Mouse (Mus musculus) hindbrain, postnatal 0 days (tissue): ENCODE results near the gene Phactr1. TPM values are rescaled to one million over a fixed set of nuclear protein-coding genes. Genes with fewer than 3 reads are reported as not detected.
A peak's percentile ranks its signal among the peaks of the same experiment; 100 is the strongest.

Experiments
- ATAC-seq: fragments of 200-750 bp; cut with Nextera tagmentation; 2 replicates; pipeline ENCODE4 v1.8.0; 2017; ENCODE audit warnings: mild to moderate bottlenecking, moderate TSS enrichment, moderate library complexity
- DNase-seq: peaks from one replicate; pipeline ENCODE4 v3.0.0-alpha.2; 2015; ENCODE audit warnings: low spot score
- H3K27ac ChIP-seq: fragments of 300-500 bp; sonication (generic); 2 replicates; pipeline ENCODE4 v1.5.1; 2014; ENCODE audit warnings: mild to moderate bottlenecking
- H3K27me3 ChIP-seq: fragments of 300-500 bp; sonication (generic); 2 replicates; pipeline ENCODE4 v1.6.1; 2014; ENCODE audit warnings: low read length, mixed read lengths; ENCODE audit not compliant: insufficient read depth
- H3K36me3 ChIP-seq: fragments of 300-500 bp; sonication (generic); 2 replicates; pipeline ENCODE4 v1.6.1; 2014; ENCODE audit warnings: low read length, mixed read lengths; ENCODE audit not compliant: insufficient read depth
- H3K4me1 ChIP-seq: fragments of 300-500 bp; sonication (generic); 2 replicates; pipeline ENCODE4 v1.6.1; 2014; ENCODE audit warnings: antibody characterized with exemption, low read length, mixed read lengths; ENCODE audit not compliant: insufficient read depth
- H3K4me2 ChIP-seq: fragments of 300-500 bp; sonication (generic); 2 replicates; pipeline ENCODE4 v1.6.1; 2014; ENCODE audit warnings: low read depth, mild to moderate bottlenecking, low read length, moderate library complexity, mixed read lengths
- H3K4me3 ChIP-seq: fragments of 300-500 bp; sonication (generic); 2 replicates; pipeline ENCODE4 v1.5.1; 2014; ENCODE audit warnings: low read length
- H3K9ac ChIP-seq: fragments of 300-500 bp; sonication (generic); replicated peaks from 2 replicates; pipeline ENCODE4 v1.6.1; 2014; ENCODE audit warnings: mild to moderate bottlenecking, low read length, moderate library complexity, mixed read lengths
- H3K9me3 ChIP-seq: fragments of 300-500 bp; sonication (generic); 2 replicates; pipeline ENCODE4 v1.6.1; 2016; ENCODE audit warnings: low read length, mixed read lengths
- CTCF ChIP-seq: IDR thresholded peaks from 2 replicates; pipeline ENCODE4 v1.5.1; 2016; ENCODE audit warnings: antibody characterized with exemption, control low read depth, low read depth
- WGBS: fragments of 180-500 bp; shearing (Covaris S2); extraction: QIAGEN DNeasy Blood & Tissue Kit; methylation state at CpG from one replicate; pipeline ENCODE4 v1.1.7; 2014; 5-methylcytosine and 5-hydroxymethylcytosine counted together
- polyA plus RNA-seq: library from polyadenylated mRNA; unstranded; fragments of >200 nt; fragmentation: Nextera tagmentation; extraction: Ambion mirVana; gene quantifications from 2 replicates; pipeline ENCODE4 v1.2.1, GENCODE M21; 2015
- total RNA-seq: library from RNA; depleted of rRNA; stranded (reverse); fragments of >200 nt; gene quantifications from 2 replicates; pipeline ENCODE4 v1.2.3, GENCODE M21; 2014

The Phactr1 gene
- total and polyA plus RNA-seq, 2 experiments from 2014 or later, result 46.6 to 56.7 TPM

DNA sequence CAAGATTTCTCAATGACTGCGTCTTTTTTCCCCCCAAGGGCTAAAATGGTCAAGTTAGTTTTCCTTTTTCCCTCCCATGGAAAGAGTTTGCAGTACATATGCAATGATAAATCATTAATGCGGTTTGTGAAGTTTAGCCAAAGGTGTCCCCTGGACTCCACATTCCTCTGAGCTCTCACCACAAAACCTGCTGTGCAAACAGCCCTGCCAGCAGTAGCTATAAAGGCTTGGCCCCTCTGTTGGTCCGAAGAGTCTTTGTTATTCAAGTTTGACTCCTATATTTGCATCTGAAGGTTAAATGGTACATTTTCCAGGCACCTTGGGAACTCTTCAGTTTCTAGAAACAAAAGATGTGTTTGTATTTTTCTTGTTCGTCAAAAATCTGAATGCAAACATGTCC is 39.7 kb downstream of the Phactr1 start:
- 38% methylated on average over 4 of the region's 4 CpGs for WGBS
- Histone ChIP-seq H3K9me3 (no peaks in the 10 kb centered on the region), H3K36me3 (no peaks in the 10 kb centered on the region), H3K27me3 (no peaks in the 10 kb centered on the region), H3K9ac (no peak overlapping the region), H3K4me3 (no peak overlapping the region), H3K4me1 (no peaks in the 10 kb centered on the region), H3K4me2 (no peak overlapping the region), H3K27ac (no peak overlapping the region)
- ATAC-seq (no peak), DNase-seq (no peak)
- no peak for TF ChIP-seq CTCF

DNA sequence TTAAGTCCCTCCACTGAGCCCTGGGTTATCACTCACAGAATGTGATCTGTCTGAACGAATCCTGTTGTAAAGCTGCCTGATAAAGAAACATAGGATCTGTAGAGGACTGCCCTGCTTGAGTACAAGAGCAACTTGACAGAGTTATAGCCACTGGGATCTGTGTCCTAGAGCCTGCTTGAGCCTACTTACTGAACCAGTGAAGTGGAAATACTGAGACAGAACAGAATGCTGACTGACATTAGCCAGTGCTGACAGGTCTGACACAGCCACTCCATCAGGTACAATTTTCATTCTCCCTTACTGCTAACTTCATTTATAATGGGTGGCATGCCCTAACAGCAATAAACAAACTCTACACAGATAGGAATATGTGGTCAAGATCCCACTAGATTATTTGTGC is 40.2 kb downstream of the Phactr1 start:
- no peak for TF ChIP-seq CTCF
- peaks cover under 1% of the 10 kb centered on the region; the same call in 1 of the 2 replicates for H3K4me1 ChIP-seq
- no peak overlapping the region for H3K27ac ChIP-seq
- H3K9me3 ChIP-seq, result no peaks in the 10 kb centered on the region
- no peaks in the 10 kb centered on the region for H3K36me3 ChIP-seq
- ATAC-seq, result no peak
- DNase-seq, result no peak
- H3K4me3 ChIP-seq, result no peak overlapping the region
- H3K27me3 ChIP-seq, result no peaks in the 10 kb centered on the region
- 29% methylated on average over 1 of the region's 1 CpGs for WGBS
- H3K4me2 ChIP-seq, result no peak overlapping the region
- H3K9ac ChIP-seq, result no peak overlapping the region

DNA sequence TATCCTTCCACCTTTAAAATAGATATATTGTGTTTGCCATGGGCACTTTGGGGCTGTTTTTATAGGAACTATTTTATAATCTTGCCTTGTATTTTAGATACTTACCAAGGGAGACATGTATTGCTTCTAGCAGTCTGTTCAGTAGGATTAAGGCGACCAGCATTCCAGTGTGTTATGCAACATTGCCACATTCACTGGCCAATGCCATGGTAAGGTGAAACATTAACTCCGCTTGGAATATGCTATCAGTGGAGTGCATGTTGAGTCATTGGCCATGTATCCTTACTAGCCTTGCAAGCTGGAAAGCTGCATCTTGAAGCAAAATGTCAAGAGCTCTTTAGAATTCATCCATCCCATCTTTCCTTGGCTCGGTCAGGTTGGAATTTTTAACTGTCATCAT is 43.6 kb downstream of the Phactr1 start:
- 89% methylated on average over 3 of the region's 3 CpGs for WGBS
- Histone ChIP-seq H3K4me3 (no peak overlapping the region), H3K4me1 (peaks cover 2% of the 10 kb centered on the region; the same call in 1 of the 2 replicates), H3K4me2 (no peak overlapping the region), H3K9me3 (no peaks in the 10 kb centered on the region), H3K27me3 (no peaks in the 10 kb centered on the region), H3K27ac (no peak overlapping the region), H3K36me3 (no peaks in the 10 kb centered on the region), H3K9ac (no peak overlapping the region)
- TF ChIP-seq CTCF, result no peak
- DNase-seq (no peak), ATAC-seq (no peak)

DNA sequence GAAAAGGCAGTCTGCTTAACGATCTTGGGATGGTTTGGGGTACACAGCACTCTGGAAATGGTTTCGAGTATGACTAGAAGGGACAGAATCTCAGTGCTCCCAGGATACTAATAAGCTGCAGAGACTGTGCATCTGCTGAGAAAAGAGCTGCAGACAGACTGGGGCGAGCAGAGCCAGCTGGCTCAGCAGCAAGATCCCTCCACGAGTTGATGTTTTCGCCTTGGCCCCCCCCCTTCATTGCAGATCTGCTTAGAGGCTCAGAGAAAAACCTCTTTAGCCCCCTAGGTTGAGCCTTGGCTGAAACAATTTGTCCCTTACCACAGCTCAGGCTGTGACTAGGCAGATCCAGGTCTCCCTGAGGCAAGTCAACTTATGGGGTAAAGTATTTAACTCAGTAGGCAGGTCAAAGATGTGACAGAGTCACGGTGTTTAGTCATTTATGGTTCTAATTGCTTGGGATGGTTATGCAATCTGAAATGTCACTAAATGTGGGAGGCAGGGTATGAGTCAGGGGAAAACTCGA is 45.3 kb downstream of the Phactr1 start:
- H3K27ac ChIP-seq, result no peak overlapping the region
- no peak overlapping the region for H3K4me2 ChIP-seq
- DNase-seq (peak; percentile 33), ATAC-seq (no peak)
- no peaks in the 10 kb centered on the region; the same call in 1 of the 2 replicates for H3K9me3 ChIP-seq
- no peak for TF ChIP-seq CTCF
- no peaks in the 10 kb centered on the region for H3K36me3 ChIP-seq
- WGBS, result 52% methylated on average over 7 of the region's 7 CpGs
- no peaks in the 10 kb centered on the region for H3K27me3 ChIP-seq
- peaks cover 2% of the 10 kb centered on the region; the same call in 1 of the 2 replicates for H3K4me1 ChIP-seq
- H3K9ac ChIP-seq, result no peak overlapping the region
- H3K4me3 ChIP-seq, result no peak overlapping the region

DNA sequence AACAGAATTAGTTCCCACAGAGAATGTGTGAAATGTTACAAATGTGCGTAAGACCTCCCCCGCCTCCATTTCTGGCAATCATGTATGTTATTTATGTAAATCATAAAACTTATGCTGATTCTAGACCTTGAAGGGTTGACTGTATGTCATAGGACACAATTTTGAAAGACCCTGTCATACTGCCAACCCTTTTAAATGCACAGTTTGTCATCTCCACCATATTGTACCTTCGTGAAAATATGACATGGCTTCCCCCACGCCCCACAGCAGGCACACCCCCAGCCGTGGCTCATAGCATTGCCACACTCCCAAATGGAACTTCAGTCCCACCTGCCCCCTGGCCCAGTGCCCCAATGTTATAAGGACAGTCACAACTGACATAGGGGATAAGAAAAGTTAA is 57.1 kb downstream of the Phactr1 start:
- Histone ChIP-seq H3K9me3 (no peaks in the 10 kb centered on the region), H3K4me2 (no peak overlapping the region), H3K9ac (no peak overlapping the region), H3K27ac (no peak overlapping the region), H3K36me3 (no peaks in the 10 kb centered on the region), H3K4me3 (no peak overlapping the region), H3K27me3 (no peaks in the 10 kb centered on the region), H3K4me1 (no peaks in the 10 kb centered on the region)
- ATAC-seq (no peak), DNase-seq (no peak)
- 81% methylated on average over 5 of the region's 5 CpGs for WGBS
- TF ChIP-seq CTCF, result no peak

DNA sequence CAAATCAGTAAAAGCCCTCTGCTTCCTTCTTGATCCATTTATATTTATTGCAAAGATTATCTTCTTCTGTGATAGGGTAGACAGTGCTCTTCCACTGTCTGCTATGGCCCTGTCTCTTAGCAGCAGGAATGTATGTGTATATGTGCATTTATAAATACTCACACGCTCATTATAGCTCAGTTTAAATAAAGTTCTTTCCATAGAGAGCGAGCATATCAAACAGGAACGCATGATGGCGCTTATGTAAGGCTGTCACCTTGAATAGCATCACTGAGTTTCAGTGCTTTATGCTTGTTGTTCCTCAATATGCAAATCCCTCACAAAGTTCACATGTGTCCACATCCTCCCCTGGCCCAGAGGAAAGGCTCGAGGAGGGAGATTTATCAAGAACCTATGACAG is 57.7 kb downstream of the Phactr1 start:
- H3K4me1 ChIP-seq, result no peaks in the 10 kb centered on the region
- DNase-seq (no peak), ATAC-seq (no peak)
- WGBS, result 78% methylated on average over 5 of the region's 5 CpGs
- H3K4me3 ChIP-seq, result no peak overlapping the region
- H3K27ac ChIP-seq, result no peak overlapping the region
- no peak overlapping the region for H3K9ac ChIP-seq
- no peak for TF ChIP-seq CTCF
- no peaks in the 10 kb centered on the region for H3K9me3 ChIP-seq
- no peaks in the 10 kb centered on the region for H3K27me3 ChIP-seq
- no peak overlapping the region for H3K4me2 ChIP-seq
- H3K36me3 ChIP-seq, result no peaks in the 10 kb centered on the region

DNA sequence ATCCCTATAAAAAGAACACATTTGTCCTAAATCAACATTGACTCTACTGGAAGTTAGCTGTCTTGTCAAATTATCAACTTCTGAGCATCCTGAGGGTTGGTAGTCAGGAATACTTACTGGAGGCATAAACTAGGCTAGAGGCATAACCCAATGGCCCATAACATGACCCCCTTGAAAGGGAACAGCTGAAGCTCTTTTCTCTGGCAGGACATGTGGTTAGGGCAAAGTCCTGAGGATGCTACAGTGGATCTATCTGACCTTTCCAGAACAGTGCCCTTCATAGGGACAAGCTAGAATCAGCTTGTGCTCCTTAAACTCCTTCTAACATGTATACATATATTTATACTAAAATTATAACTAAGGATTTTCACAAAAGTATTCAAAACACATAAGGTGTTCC is 61.8 kb downstream of the Phactr1 start:
- no peak overlapping the region for H3K27ac ChIP-seq
- H3K36me3 ChIP-seq, result no peaks in the 10 kb centered on the region
- no peaks in the 10 kb centered on the region for H3K4me1 ChIP-seq
- no peak for TF ChIP-seq CTCF
- H3K4me2 ChIP-seq, result no peak overlapping the region
- H3K9ac ChIP-seq, result no peak overlapping the region
- H3K9me3 ChIP-seq, result no peaks in the 10 kb centered on the region
- ATAC-seq, result no peak
- no peaks in the 10 kb centered on the region for H3K27me3 ChIP-seq
- no peak for DNase-seq
- H3K4me3 ChIP-seq, result no peak overlapping the region
